Mouse (Mus musculus): ENCODE measurements around the gene Fgfr2. TPM values are rescaled to one million over a fixed set of nuclear protein-coding genes. Genes with fewer than 3 reads are reported as not detected.

Fgfr2 gene
- polyA plus RNA-seq, 1 experiment from 2014 or later = 110 TPM

- ATAC-seq = no peak
- TF ChIP-seq CTCF (IDR thresholded peaks at IDR 0.05) = no peak
- no peak for TF ChIP-seq EP300 (IDR thresholded peaks at IDR 0.05)
- no peaks in the 10 kb centered on the region for H3K9me3 ChIP-seq (ENCODE audit: low read length)
- WGBS = 49% methylated on average over 13 of the region's 13 CpGs
- no peak overlapping the region for H3K4me2 ChIP-seq (replicated peaks; ENCODE audit: low read depth, low read length)
- no peak overlapping the region for H3K4me3 ChIP-seq (ENCODE audit: low read depth, low read length)
- no peaks in the 10 kb centered on the region for H3K36me3 ChIP-seq (ENCODE audit: insufficient read depth, low read length)
- no peak overlapping the region for H3K27ac ChIP-seq (ENCODE audit: low read length)
- no peak for DNase-seq (ENCODE audit: low spot score)
- H3K4me1 ChIP-seq (ENCODE audit: insufficient read depth, low read depth, low read length) = no peaks in the 10 kb centered on the region
- H3K9ac ChIP-seq (replicated peaks; ENCODE audit: low read depth) = no peak overlapping the region
- no peaks in the 10 kb centered on the region for H3K27me3 ChIP-seq (replicated peaks; ENCODE audit: insufficient read depth, low read length)
These were observed 730.7 kb downstream of the Fgfr2 start for GRCm38 (mm10) chr7:132392233-132393013.

DNA sequence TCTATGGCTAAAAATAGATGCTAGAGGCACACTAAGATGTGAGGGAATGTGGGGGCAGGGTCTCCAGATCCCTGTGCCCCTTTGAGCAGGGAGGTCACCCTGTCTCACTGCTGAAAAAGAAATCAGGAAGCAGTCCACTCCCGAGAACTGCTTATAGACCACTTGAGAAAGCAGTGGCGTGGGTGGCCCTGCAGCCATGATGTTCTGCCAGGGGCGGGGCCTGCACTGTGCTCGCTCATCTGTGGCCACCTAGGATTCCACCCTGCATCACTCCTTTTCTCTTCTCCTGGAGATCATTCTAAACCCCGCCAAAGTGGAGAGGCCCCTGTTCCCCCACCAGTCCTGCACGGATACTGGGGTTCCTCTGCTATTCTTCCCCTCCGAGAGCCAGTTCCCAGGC, 733.7 kb downstream of the Fgfr2 start:
- H3K9ac ChIP-seq (replicated peaks; ENCODE audit: low read depth) = no peak overlapping the region
- no peak overlapping the region for H3K4me3 ChIP-seq (ENCODE audit: low read depth, low read length)
- ATAC-seq (no peak), DNase-seq (ENCODE audit: low spot score) (no peak)
- no peak overlapping the region for H3K27ac ChIP-seq (ENCODE audit: low read length)
- no peak for TF ChIP-seq CTCF (IDR thresholded peaks at IDR 0.05)
- TF ChIP-seq EP300 (IDR thresholded peaks at IDR 0.05) = no peak
- 57% methylated on average over 7 of the region's 7 CpGs for WGBS
- no peaks in the 10 kb centered on the region for H3K4me1 ChIP-seq (ENCODE audit: insufficient read depth, low read depth, low read length)
- H3K27me3 ChIP-seq (replicated peaks; ENCODE audit: insufficient read depth, low read length) = no peaks in the 10 kb centered on the region
- no peaks in the 10 kb centered on the region for H3K9me3 ChIP-seq (ENCODE audit: low read length)
- no peaks in the 10 kb centered on the region for H3K36me3 ChIP-seq (ENCODE audit: insufficient read depth, low read length)
- no peak overlapping the region for H3K4me2 ChIP-seq (replicated peaks; ENCODE audit: low read depth, low read length)

DNA sequence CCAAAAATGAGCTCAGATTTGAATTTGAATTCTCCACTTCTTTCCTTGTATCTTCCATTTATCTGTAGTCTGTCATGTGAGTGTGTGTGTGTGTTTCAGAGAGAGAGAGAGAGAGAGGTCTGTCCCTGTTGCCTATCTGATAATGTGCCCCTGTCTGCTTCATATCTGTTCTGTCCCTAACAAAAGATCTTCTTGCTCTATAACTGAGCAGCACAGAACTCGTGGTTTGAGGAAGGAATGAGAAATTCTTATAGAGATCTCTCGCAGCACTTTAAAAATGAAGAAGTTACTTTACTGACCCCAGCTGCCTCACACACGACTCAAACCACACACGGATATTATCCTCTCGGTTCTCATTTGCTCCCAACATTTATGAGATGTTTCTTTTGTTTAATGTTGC, 735.6 kb downstream of the Fgfr2 start:
- Histone ChIP-seq H3K27me3 (replicated peaks; ENCODE audit: insufficient read depth, low read length) (no peaks in the 10 kb centered on the region), H3K4me3 (ENCODE audit: low read depth, low read length) (no peak overlapping the region), H3K4me1 (ENCODE audit: insufficient read depth, low read depth, low read length) (no peaks in the 10 kb centered on the region), H3K27ac (ENCODE audit: low read length) (no peak overlapping the region), H3K4me2 (replicated peaks; ENCODE audit: low read depth, low read length) (no peak overlapping the region), H3K36me3 (ENCODE audit: insufficient read depth, low read length) (no peaks in the 10 kb centered on the region), H3K9me3 (ENCODE audit: low read length) (no peaks in the 10 kb centered on the region), H3K9ac (replicated peaks; ENCODE audit: low read depth) (no peak overlapping the region)
- WGBS = 62% methylated on average over 5 of the region's 5 CpGs
- ATAC-seq = no peak
- no peak for TF ChIP-seq EP300 (IDR thresholded peaks at IDR 0.05)
- no peak for TF ChIP-seq CTCF (IDR thresholded peaks at IDR 0.05)
- DNase-seq (ENCODE audit: low spot score) = no peak

DNA sequence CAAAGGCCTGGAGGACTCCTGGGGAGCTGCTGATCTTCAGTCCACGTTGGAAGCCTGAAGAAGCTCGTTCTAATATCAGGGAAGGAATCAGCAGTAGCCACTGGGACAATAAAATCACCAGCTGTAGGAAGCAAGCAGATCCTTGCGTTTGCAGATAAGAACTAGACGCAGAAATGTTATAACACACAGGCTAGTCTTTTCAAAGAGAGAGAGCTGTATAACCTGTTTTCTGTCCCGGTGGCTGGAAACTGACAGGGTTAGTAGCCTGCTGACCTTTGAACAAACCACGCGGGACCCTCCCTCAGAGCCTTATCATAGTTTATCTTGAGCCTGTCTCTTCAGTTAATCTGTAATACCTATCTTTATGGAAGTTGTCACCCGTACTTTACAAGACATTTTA, 736.8 kb downstream of the Fgfr2 start:
- 26% methylated on average over 8 of the region's 8 CpGs for WGBS
- Histone ChIP-seq H3K36me3 (ENCODE audit: insufficient read depth, low read length) (no peaks in the 10 kb centered on the region), H3K4me2 (replicated peaks; ENCODE audit: low read depth, low read length) (no peak overlapping the region), H3K4me1 (ENCODE audit: insufficient read depth, low read depth, low read length) (no peaks in the 10 kb centered on the region), H3K4me3 (ENCODE audit: low read depth, low read length) (no peak overlapping the region), H3K27ac (ENCODE audit: low read length) (no peak overlapping the region), H3K9me3 (ENCODE audit: low read length) (no peaks in the 10 kb centered on the region), H3K27me3 (replicated peaks; ENCODE audit: insufficient read depth, low read length) (no peaks in the 10 kb centered on the region), H3K9ac (replicated peaks; ENCODE audit: low read depth) (no peak overlapping the region)
- no peak for ATAC-seq
- DNase-seq (ENCODE audit: low spot score) = no peak
- no peak for TF ChIP-seq EP300 (IDR thresholded peaks at IDR 0.05)
- TF ChIP-seq CTCF (IDR thresholded peaks at IDR 0.05) = no peak

- no peak for DNase-seq (ENCODE audit: low spot score)
- no peak overlapping the region for H3K9ac ChIP-seq (replicated peaks; ENCODE audit: low read depth)
- no peaks in the 10 kb centered on the region for H3K36me3 ChIP-seq (ENCODE audit: insufficient read depth, low read length)
- no peak overlapping the region for H3K27ac ChIP-seq (ENCODE audit: low read length)
- H3K4me1 ChIP-seq (ENCODE audit: insufficient read depth, low read depth, low read length) = no peaks in the 10 kb centered on the region
- WGBS = 54% methylated on average over 7 of the region's 7 CpGs
- TF ChIP-seq EP300 (IDR thresholded peaks at IDR 0.05) (no peak), CTCF (IDR thresholded peaks at IDR 0.05) (no peak)
- H3K4me2 ChIP-seq (replicated peaks; ENCODE audit: low read depth, low read length) = no peak overlapping the region
- no peak for ATAC-seq
- H3K9me3 ChIP-seq (ENCODE audit: low read length) = no peaks in the 10 kb centered on the region
- no peak overlapping the region for H3K4me3 ChIP-seq (ENCODE audit: low read depth, low read length)
- no peaks in the 10 kb centered on the region for H3K27me3 ChIP-seq (replicated peaks; ENCODE audit: insufficient read depth, low read length)
These were observed 737.6 kb downstream of the Fgfr2 start for GRCm38 (mm10) chr7:132385456-132386130.

DNA sequence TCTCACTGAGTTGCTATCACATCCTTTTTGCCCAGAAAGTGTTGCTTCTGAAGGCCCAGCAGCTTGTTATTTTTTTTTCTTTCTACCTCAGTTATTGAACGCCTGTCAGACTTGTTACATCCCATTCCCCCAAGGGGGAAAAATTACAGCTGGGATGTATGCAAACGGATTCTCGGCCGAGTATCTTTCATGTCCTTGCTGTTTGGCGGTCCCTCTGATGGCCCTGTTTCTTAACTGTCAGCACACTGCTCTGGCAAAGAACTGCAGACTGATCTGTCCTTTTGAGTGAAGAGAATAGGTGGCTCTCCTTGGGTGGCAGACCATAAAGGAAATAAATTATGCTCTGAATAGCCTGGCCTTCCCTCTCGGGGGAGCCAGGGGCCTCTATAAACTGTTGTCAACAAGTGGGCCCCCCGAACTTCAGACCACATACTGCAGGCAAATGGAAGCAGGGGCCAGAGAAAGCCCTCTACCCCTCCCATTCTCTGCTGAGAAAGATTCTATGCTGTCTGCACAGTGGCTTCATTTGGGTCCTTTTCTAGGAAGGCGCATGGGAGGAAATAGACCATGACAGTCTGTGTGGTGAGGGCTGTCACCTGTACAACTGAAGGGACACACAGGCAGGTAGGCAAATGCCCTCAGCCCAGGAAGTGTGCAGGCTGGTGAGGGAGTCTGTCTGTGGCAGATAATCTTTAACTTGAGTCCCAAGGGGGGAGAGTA, 738.3 kb downstream of the Fgfr2 start:
- no peaks in the 10 kb centered on the region for H3K4me1 ChIP-seq (ENCODE audit: insufficient read depth, low read depth, low read length)
- no peak overlapping the region for H3K27ac ChIP-seq (ENCODE audit: low read length)
- H3K36me3 ChIP-seq (ENCODE audit: insufficient read depth, low read length) = no peaks in the 10 kb centered on the region
- no peaks in the 10 kb centered on the region for H3K9me3 ChIP-seq (ENCODE audit: low read length)
- no peak overlapping the region for H3K4me3 ChIP-seq (ENCODE audit: low read depth, low read length)
- ATAC-seq (no peak), DNase-seq (ENCODE audit: low spot score) (no peak)
- H3K4me2 ChIP-seq (replicated peaks; ENCODE audit: low read depth, low read length) = no peak overlapping the region
- no peak overlapping the region for H3K9ac ChIP-seq (replicated peaks; ENCODE audit: low read depth)
- 55% methylated on average over 8 of the region's 8 CpGs for WGBS
- TF ChIP-seq CTCF (IDR thresholded peaks at IDR 0.05) (no peak), EP300 (IDR thresholded peaks at IDR 0.05) (no peak)
- no peaks in the 10 kb centered on the region for H3K27me3 ChIP-seq (replicated peaks; ENCODE audit: insufficient read depth, low read length)
